Mouse (Mus musculus): ENCODE results near the gene Pirt. TPM values are rescaled to one million over a fixed set of nuclear protein-coding genes. Genes with fewer than 3 reads are reported as not detected.
A peak's percentile ranks its signal among the peaks of the same experiment; 100 is the strongest.

Gene Pirt
- polyA plus RNA-seq (2015; fragmentation: Nextera tagmentation; extraction: Ambion mirVana), result 8.6 and 10.4 TPM in 2 replicates

GRCm38 (mm10) chr11:66911811-66912210 is at the start of gene Pirt:
Gene Pirt (plus strand): TSS chr11:66911981.
- no peak within 1 kb of the TSS for H3K9ac ChIP-seq
- no peaks in the 10 kb centered on the region for H3K36me3 ChIP-seq
- ATAC-seq (ENCODE audit: low FRiP score), result no peak
- H3K4me2 ChIP-seq, result no peak within 1 kb of the TSS
- no peaks in the 10 kb centered on the region for H3K9me3 ChIP-seq
- no peak within 1 kb of the TSS; the same call in 1 of the 2 replicates for H3K27ac ChIP-seq
- 50% methylated on average over 10 of the region's 10 CpGs for WGBS
- no peak within 1 kb of the TSS; the same call in 1 of the 2 replicates for H3K4me3 ChIP-seq
- no peaks in the 10 kb centered on the region for H3K27me3 ChIP-seq
- no peaks in the 10 kb centered on the region for H3K4me1 ChIP-seq (replicated peaks)

- H3K4me2 ChIP-seq, result no peak overlapping the region
Observed at GRCm38 (mm10) chr11:66871701-66872100, 40.1 kb upstream of the Pirt start.

GRCm38 (mm10) chr11:66872773-66873470 is 38.9 kb upstream of the Pirt start:
- Histone ChIP-seq H3K27ac (no peak overlapping the region), H3K9me3 (no peaks in the 10 kb centered on the region), H3K27me3 (no peaks in the 10 kb centered on the region), H3K36me3 (no peaks in the 10 kb centered on the region), H3K9ac (no peak overlapping the region), H3K4me1 (replicated peaks) (0 out of 2 replicates have a peak, but pooled peaks cover 2% of the 10 kb centered on the region), H3K4me3 (no peak overlapping the region), H3K4me2 (no peak overlapping the region)
- no peak for ATAC-seq (ENCODE audit: low FRiP score)
- 73% methylated on average over 3 of the region's 3 CpGs for WGBS

More at GRCm38 (mm10) chr11:66871701-66872100, 40.1 kb upstream of the Pirt start:
- no peak overlapping the region for H3K4me3 ChIP-seq
- no peaks in the 10 kb centered on the region for H3K27me3 ChIP-seq
- ATAC-seq (ENCODE audit: low FRiP score), result no peak
- 0 out of 2 replicates have a peak, but pooled peaks cover 2% of the 10 kb centered on the region for H3K4me1 ChIP-seq (replicated peaks)
- H3K9ac ChIP-seq, result no peak overlapping the region
- H3K9me3 ChIP-seq, result no peaks in the 10 kb centered on the region
- 10% methylated on average over 5 of the region's 5 CpGs for WGBS
- no peaks in the 10 kb centered on the region for H3K36me3 ChIP-seq
- no peak overlapping the region for H3K27ac ChIP-seq

- ATAC-seq (ENCODE audit: low FRiP score), result no peak
- 78% methylated on average over 2 of the region's 2 CpGs for WGBS
- H3K4me3 ChIP-seq, result no peak overlapping the region
Observed at GRCm38 (mm10) chr11:66881291-66881690, 30.5 kb upstream of the Pirt start.

GRCm38 (mm10) chr11:66882224-66883040 is 29.3 kb upstream of the Pirt start:
- Histone ChIP-seq H3K36me3 (no peaks in the 10 kb centered on the region), H3K27ac (no peak overlapping the region; the same call in 1 of the 2 replicates), H3K27me3 (no peaks in the 10 kb centered on the region), H3K4me3 (no peak overlapping the region), H3K4me2 (no peak overlapping the region), H3K9me3 (no peaks in the 10 kb centered on the region), H3K9ac (no peak overlapping the region), H3K4me1 (replicated peaks) (peaks cover 11% of the 10 kb centered on the region)
- 0 out of 2 replicates have a peak, but pooled peaks have one; percentile 36 for ATAC-seq (ENCODE audit: low FRiP score)
- WGBS, result 74% methylated on average over 7 of the region's 7 CpGs

More at GRCm38 (mm10) chr11:66881291-66881690, 30.5 kb upstream of the Pirt start:
- H3K27ac ChIP-seq, result no peak overlapping the region
- H3K9ac ChIP-seq, result no peak overlapping the region
- no peaks in the 10 kb centered on the region for H3K9me3 ChIP-seq
- no peaks in the 10 kb centered on the region for H3K27me3 ChIP-seq
- no peak overlapping the region for H3K4me2 ChIP-seq
- H3K36me3 ChIP-seq, result no peaks in the 10 kb centered on the region
- peaks cover 11% of the 10 kb centered on the region for H3K4me1 ChIP-seq (replicated peaks)

- no peak overlapping the region for H3K4me3 ChIP-seq
- no peak overlapping the region for H3K9ac ChIP-seq
- WGBS, result 81% methylated on average over 3 of the region's 3 CpGs
- ATAC-seq (ENCODE audit: low FRiP score), result no peak
- no peak overlapping the region for H3K4me2 ChIP-seq
- H3K4me1 ChIP-seq (replicated peaks), result no peaks in the 10 kb centered on the region
- H3K36me3 ChIP-seq, result no peaks in the 10 kb centered on the region
- H3K27ac ChIP-seq, result no peak overlapping the region
- H3K9me3 ChIP-seq, result no peaks in the 10 kb centered on the region
- no peaks in the 10 kb centered on the region for H3K27me3 ChIP-seq
Observed at GRCm38 (mm10) chr11:66892536-66892935, 19.2 kb upstream of the Pirt start.

GRCm38 (mm10) chr11:66898747-66899146 is 13.0 kb upstream of the Pirt start:
- Histone ChIP-seq H3K9ac (no peak overlapping the region), H3K9me3 (0 out of 2 replicates have a peak, but pooled peaks cover 5% of the 10 kb centered on the region), H3K27ac (no peak overlapping the region), H3K4me1 (replicated peaks) (no peaks in the 10 kb centered on the region), H3K27me3 (no peaks in the 10 kb centered on the region), H3K4me2 (no peak overlapping the region), H3K36me3 (no peaks in the 10 kb centered on the region), H3K4me3 (no peak overlapping the region)
- no peak for ATAC-seq (ENCODE audit: low FRiP score)
- 91% methylated on average over 2 of the region's 2 CpGs for WGBS

GRCm38 (mm10) chr11:66899426-66899825 is 12.4 kb upstream of the Pirt start:
- Histone ChIP-seq H3K27me3 (no peaks in the 10 kb centered on the region), H3K4me2 (no peak overlapping the region), H3K27ac (no peak overlapping the region), H3K4me1 (replicated peaks) (no peaks in the 10 kb centered on the region), H3K36me3 (no peaks in the 10 kb centered on the region), H3K4me3 (no peak overlapping the region), H3K9me3 (0 out of 2 replicates have a peak, but pooled peaks cover 5% of the 10 kb centered on the region), H3K9ac (no peak overlapping the region)
- ATAC-seq (ENCODE audit: low FRiP score), result 0 out of 2 replicates have a peak, but pooled peaks have one; percentile 13
- 17% methylated on average over 7 of the region's 7 CpGs for WGBS

- Histone ChIP-seq H3K4me1 (replicated peaks) (peaks cover 8% of the 10 kb centered on the region), H3K9me3 (0 out of 2 replicates have a peak, but pooled peaks cover 5% of the 10 kb centered on the region), H3K9ac (no peak overlapping the region), H3K27ac (no peak overlapping the region), H3K36me3 (no peaks in the 10 kb centered on the region), H3K27me3 (0 out of 2 replicates have a peak, but pooled peaks cover 2% of the 10 kb centered on the region), H3K4me2 (no peak overlapping the region), H3K4me3 (no peak overlapping the region)
- ATAC-seq (ENCODE audit: low FRiP score), result no peak
- 92% methylated on average over 7 of the region's 7 CpGs for WGBS
Observed at GRCm38 (mm10) chr11:66902801-66903200, 9.0 kb upstream of the Pirt start.

GRCm38 (mm10) chr11:66905617-66906384 is 6.0 kb upstream of the Pirt start:
- Histone ChIP-seq H3K9ac (peak overlapping the region; percentile 61), H3K4me2 (peak overlapping the region; percentile 43), H3K4me3 (no peak overlapping the region), H3K27ac (no peak overlapping the region), H3K9me3 (no peaks in the 10 kb centered on the region), H3K36me3 (no peaks in the 10 kb centered on the region), H3K4me1 (replicated peaks) (peaks cover 8% of the 10 kb centered on the region), H3K27me3 (0 out of 2 replicates have a peak, but pooled peaks cover 2% of the 10 kb centered on the region)
- ATAC-seq (ENCODE audit: low FRiP score), result peak; percentile 85
- WGBS, result 12% methylated on average over 21 of the region's 21 CpGs

GRCm38 (mm10) chr11:66912531-66913458 is 1.0 kb downstream of the Pirt start:
- no peak overlapping the region for H3K9ac ChIP-seq
- ATAC-seq (ENCODE audit: low FRiP score), result no peak
- H3K4me2 ChIP-seq, result no peak overlapping the region
- H3K4me1 ChIP-seq (replicated peaks), result no peaks in the 10 kb centered on the region
- 62% methylated on average over 17 of the region's 17 CpGs for WGBS
- no peak overlapping the region for H3K27ac ChIP-seq
- no peak overlapping the region; the same call in 1 of the 2 replicates for H3K4me3 ChIP-seq
- H3K9me3 ChIP-seq, result no peaks in the 10 kb centered on the region
- no peaks in the 10 kb centered on the region for H3K27me3 ChIP-seq
- H3K36me3 ChIP-seq, result no peaks in the 10 kb centered on the region
